Mouse (Mus musculus) heart, postnatal 36 days (tissue): ENCODE measurements at regions not wholly inside any gene's neighbourhood (a gene's known extent, or its start where the extent isn't known, plus 50 kb on each side); places are given as distances from the start of the nearest gene placed in this dataset.

ENCODE experiments used
- DNase-seq, 2 experiments: peaks; one replicate each; pipeline ENCODE4 v3.0.0; 2021 to 2022
- intact Hi-C: fragments of 180-260 bp; cut with DNase I; formaldehyde crosslinking; loops from one replicate; pipeline ENCODE4 v1.15.1; 2025

DNA sequence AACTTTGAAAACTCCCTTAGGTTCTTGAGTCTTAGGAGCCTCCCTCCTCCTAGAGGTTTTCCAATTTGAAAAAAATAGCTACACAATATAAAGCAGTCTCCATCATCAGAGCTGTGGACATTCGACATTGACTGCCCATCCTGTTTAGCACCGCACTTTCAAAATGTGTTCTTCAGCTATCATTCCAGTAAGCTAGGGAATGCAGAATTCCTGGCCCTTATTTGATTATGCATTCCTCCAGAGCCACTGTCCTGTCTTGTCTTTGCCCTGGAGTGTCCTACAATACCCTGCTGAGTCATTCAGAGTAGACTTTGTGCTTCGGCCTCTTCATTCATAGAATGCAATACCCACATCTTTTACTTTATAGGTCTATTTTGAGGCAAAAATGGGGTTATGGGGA is 267.0 kb upstream of the Hnrnpa3 start:
- intact Hi-C loops = no loop called here
- no peak for DNase-seq

DNA sequence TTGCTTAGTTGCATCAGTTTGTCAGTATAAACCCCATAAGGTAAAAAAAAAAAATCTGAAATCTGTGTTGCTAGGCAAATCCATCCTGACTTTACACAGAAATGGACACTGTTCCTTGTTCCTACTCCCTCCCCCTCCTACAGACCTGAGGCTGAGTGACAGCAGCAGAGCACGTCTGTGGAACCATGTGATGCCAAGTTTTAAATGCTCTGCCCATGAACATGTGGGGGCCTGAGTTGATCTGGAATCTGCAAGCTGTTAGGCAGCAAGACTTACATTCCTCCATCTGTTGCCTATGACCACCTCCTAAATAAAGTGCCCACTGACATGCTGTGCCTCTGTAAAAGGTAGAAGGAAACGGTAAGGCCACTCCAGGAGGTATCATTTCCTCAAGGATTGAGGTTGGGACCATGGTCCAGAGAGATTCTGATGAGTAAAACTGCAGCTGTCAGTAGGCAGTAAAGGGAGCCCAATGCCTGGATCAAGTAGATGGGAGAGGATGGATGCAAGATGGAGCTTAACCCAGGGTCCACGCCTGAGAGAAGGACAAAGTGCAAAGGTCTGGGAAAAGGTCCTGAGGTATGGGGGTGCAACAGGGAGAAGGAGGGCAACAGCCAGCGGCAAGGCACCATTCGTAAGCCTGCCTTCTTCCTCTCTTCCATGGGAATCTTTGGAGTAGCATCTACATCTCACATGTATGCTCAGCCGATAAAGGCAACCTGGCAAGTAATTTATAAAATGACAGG is 264.0 kb upstream of the Hnrnpa3 start:
- no peak for DNase-seq
- intact Hi-C loops = no loop called here

DNA sequence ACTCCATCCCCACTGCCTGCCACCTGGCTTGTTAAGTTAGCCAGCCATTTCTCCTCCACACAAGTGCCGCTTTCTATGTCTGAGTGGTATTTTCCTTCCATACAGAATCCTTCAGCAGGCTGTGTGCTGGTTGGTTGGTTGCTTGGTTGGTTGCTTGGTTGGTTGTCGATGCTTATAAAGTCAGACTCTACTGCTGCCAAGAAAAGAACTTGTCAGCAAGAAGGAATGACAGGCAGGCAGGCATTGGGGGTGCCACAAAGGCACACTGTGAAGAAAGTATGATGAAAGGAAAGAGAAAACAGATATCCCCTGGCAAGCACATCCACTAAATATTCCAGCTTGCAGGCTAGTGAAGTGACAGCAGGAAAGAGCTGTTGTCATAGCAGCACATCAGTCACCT is 263.0 kb upstream of the Hnrnpa3 start:
- DNase-seq = no peak
- intact Hi-C loops = no loop called here

DNA sequence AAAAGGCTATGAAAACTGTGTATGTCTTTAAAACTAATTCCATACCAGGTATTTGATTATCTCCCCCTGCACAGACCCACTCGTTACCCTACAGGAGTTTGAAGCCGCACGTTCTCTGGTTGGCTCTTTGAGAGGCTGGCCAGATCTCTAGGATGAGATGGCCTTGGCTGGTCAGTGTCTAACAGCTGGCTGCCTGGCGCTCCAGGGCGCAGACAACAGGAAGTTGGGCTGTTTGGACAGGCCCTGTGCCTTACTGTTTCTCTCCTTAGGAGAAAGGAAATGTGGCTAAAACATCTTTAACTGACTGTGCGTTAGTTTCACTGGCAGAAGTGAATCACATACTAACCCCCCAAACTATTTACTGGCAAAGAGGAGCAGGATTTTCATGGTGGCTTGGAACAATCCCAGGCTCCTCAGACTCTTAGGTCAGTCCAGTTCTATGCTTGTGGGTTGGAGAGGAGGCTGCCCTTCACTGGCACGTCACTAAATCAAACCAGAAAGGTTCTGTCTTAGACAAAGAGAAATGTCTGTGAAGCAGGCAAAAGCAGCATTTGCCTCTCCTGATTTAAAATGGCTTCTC is 258.7 kb upstream of the Hnrnpa3 start:
- intact Hi-C loops = no loop called here
- DNase-seq = peak in 1 of 2 experiments; percentile 29

DNA sequence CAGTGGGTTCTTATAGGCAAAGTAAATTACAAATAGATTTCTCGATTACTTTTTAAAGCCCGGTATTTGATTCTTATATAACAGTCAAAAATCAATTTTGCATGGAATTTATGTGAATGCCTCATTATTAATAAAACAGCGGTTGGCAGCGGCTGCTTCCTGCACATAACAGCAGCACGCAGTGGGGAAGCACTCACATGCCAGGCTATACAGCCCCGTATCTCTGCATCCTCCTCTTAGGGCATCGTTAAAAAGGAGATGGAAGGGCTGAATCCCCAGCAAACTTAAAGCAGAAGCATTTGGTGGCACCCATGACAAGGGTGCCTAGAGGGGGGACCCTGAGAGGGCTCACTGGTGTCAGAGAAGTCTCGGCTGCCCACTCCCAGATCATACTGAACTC is 255.3 kb upstream of the Hnrnpa3 start:
- intact Hi-C loops = no loop called here
- DNase-seq = no peak

DNA sequence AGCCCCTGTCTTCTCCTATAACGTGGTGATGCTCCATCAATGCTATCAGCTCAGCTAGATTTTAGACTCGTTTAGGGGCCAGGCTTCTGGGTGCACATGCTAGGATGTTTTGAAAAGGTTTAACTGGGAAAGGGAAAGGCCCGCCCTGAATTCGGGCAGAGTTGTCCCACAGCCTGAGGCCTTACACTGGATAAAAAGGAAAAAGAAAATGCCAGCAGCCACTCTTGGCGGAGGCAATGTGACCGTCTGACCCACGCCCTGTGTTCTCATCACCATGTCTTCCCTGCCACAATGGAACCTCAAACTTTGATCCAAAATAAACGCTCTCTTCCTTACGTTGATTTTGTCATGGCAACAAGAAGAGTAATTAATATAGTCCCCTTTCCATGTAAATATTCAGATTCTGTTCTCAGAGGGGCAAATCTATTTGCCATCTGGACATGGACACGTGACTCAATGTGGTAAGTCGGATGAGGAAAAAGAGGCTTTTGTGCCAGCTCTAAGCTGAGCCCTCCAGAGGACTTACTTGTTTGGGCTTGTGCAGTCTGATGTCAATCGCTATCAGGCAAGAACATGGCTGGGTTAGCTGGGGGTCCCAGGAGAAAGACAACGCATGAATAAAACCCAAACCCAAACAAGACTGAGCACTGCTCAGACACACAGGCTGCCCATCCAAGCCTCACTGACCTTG is 253.4 kb upstream of the Hnrnpa3 start:
- no peak for DNase-seq
- intact Hi-C loops = no loop called here

DNA sequence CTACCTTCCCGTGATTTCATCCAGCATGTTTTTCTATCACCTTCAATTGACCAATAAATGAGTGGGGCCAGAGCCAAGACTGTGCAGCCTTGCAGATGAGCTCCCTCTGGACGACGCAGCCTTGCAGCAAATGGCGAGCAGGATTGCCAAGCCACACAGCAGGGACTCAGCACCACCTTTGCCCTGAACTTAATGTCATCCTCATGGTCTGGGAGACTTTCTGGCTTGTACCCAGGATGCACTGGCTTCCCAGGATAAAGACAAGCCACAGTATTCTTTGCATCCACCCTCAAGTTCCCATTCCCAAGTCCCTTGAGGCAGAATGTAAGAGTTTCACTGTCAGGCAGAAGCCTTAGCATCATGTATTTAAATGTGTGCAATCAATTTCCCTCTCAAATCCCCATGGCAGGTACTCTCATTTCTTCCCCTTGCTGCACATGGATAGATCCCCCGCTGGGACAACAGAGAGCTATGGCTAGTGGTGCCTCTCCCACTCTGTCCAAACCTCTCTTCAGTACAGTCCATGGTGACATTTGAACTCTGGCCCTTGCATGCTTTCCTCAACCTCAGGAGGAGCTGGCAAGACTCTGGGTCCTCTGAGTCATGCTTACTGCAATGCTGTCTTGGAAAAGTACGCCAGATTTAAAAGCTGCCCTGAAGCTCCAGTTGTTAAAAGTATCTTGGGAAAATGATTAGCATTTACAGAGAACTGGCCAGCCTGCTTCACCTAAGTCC is 252.2 kb upstream of the Hnrnpa3 start:
- intact Hi-C loops = no loop called here
- peak; percentile 24 to 29 for DNase-seq

DNA sequence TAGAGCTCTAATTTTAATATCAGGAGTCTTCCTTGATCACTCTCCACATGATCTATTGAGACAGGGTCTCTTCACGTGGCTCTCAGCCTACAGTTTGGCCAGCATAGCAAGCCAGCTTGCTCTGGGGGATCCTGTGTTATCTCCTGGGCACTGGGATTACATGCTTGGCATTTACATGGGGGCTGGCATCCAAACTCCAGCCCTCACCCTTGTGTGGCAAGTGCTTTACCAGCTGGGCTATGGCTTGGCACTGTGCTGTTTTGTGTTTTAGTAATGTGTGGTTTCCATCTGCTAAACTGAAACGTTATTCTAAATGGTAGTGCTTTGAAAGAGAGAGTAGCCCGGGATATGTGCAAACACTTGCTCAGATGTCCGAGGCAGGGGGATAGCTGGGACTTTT is 251.5 kb upstream of the Hnrnpa3 start:
- intact Hi-C loops = no loop called here
- no peak for DNase-seq

DNA sequence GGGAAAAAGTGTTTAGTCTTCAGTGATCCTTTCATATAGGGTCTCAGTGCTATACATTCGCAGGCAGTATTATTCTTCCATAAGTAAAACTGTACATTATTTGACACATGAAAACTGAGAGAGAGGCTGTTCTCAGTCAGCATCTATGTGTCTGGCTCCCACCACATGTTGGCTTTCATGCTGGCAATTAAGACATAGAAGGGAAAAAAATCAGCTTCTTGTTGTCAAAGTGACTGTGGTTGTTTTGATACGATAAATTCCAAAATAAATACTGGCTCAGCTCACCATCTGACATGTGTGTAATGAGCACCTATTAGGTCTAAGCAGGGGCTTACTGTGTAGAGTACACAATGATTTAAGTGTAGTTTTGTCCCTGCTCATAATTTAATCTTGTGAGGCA is 251.0 kb upstream of the Hnrnpa3 start:
- no peak for DNase-seq
- intact Hi-C loops = no loop called here

DNA sequence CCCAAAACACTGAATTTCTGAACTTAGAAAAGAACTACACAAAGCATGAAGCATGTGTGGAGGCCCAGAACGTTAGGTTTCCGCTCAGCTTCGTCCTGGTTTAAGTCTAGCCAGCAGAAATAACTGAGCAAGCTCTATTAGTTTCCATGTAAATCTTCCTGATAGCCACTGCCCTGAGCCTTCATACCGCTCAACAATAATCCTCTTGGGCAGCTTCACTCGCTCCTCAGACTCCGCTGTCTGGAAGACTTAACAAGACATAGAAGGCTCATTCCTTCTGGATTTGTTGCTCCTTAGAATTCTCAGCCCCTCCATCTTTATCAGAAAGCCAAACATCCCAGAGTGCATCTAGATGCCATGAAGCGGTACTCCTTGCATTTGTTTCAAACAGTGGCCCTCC is 249.3 kb upstream of the Hnrnpa3 start:
- intact Hi-C loops = no loop called here
- DNase-seq = no peak

DNA sequence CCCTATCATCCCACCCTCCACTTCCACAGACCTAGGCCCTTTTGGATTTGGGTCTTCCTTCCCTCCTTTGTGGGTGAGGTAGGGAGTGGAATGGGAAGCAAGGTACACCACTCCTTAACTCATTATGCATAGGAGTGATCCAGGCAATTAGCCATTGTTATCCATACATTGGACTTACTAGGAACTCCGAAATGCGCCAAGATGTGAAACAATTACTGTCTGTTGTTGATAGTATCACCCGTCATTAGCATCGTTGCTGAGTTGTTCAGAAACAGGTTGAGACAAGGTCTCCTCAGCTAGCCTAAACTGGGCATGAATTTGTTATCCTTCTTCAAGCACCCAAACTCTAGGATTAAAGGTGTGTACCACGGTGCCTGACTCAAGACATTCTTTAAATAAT is 246.3 kb upstream of the Hnrnpa3 start:
- intact Hi-C loops = no loop called here
- DNase-seq = no peak

DNA sequence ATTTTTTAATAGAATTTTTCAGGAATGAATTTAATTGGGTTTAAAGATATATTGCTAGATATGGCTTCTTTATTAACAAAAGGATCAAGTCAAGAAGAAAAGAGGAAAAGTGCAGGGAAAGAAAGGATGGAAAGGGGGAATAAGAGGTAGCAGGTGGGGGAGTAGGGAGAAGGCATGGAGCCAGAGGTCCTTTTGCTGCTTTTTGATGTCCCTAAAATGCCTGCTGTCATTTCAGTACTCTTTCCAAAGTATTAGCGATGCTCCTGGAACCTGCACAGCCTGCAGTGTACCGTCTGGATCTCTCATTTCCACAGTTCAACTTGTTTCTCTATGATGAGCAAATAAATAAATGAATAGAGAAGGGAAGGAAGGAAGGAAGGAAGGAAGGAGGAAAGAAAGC is 240.4 kb upstream of the Hnrnpa3 start:
- intact Hi-C loops = no loop called here
- DNase-seq = no peak

DNA sequence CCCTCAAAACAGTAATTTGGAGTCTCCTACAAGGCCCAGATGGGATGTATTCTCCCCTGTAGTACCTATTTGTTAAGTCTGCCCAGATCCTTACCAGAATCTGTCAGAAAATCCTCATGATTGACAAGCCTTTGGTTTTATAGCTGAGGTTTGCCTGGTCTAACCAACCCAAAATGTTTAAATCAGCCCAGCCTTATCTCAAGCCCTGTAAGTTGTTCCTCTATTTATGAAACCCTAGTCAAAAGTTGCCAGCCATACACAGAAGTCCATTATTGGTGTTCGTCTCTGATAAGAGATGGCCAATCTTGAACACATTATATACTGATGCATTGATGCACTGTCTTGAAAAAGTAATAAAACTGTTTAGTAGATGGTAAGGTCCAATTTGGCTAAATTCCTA is 239.9 kb upstream of the Hnrnpa3 start:
- intact Hi-C loops = no loop called here
- DNase-seq = no peak

DNA sequence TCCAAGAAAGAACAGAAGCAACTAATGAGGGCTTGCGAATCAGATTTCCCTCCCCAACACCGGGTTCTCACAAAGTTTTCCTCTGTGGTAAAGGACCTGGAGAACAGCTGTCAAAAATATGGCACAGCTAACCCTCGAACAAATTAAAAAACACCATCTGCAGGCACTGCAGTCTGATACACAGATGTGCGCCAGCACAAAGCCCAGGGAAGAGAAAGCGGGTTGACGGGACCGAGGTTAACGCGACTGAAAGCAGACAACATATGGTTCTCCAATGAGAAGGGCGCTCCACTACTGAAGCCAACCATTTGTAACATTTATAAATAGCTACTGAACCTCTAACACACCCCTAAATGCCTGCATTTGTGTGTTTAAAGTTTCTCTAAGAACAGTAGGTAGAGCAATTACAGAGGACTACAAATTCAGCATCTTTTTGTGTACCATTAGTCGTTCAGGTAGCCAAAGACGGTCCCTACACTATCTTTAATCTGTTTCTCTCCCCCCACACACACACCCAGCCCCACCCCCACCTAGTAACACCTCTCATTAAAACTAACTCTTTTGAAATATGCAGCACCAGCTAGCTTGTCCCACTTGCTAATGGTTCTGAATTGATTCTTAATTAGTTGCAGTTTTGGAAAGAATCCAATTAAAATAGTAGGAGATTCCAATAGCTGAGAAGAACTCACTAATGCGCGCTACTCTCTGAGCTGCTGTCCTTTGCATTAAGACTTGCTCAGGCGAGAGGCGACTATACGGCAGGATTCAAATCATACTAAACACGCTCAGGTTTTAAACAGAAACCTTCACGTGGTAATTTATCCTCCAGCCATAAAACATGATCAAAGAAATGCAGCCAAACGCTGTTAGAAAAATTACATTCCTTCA is 236.0 kb upstream of the Hnrnpa3 start:
- intact Hi-C loops = no loop called here
- DNase-seq = no peak

DNA sequence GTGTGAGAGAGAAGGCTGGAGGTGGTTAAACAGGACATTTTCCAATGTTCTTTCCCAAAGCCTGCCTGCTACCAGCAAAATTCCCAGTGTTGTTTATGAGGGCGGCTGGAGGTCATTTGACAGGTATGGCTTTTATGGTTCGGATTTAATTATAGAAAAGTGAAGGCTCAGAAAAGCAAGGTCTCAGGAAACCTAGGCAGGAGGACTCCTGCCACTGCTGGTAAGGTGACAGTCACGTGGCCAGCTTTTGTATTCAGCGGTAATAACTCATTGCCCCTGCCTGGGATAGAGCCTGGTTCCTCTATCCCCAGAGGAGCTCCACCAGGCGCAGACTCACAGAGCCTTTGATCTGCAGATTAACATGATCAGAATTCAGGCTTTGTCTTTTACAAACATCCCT is 235.2 kb upstream of the Hnrnpa3 start:
- intact Hi-C loops = no loop called here
- DNase-seq = no peak

DNA sequence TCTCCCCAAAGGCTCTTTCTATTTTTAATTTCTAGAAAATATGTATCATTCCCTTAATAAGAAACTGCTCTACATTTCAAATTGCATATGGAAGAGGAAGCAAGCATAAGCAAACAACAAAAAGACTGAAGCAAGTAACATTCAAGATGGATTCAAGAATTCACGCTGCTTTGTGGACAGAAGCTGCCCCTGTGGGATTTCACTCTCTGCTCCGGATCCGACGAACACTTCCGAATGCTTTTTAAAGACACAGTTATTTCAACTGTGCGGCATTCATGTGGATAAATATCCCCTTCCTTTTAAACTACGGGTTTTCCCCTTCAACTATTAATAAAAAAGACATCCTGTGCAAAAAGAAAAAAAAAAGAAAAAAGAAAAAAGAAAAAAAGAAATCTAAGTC is 234.7 kb upstream of the Hnrnpa3 start:
- DNase-seq = no peak
- intact Hi-C loops = no loop called here

DNA sequence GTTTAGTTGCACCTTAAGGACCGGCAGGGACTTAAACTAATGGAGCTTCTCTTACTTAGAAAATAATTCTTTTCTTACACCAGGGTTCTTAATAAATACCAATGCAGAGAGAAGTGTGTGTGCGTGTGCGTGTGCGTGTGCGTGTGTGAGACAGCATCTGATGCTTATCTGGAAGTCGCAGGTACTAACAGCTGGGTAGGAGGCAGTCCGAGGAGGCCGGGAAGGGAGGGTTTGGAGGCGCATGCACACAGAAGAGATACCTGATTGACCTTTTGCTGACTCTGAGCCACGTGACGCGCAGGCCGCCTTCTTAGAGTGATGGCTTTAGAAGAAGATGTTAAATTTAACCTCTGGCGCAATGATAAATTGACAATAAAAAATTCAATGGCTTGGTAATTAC is 234.2 kb upstream of the Hnrnpa3 start:
- DNase-seq = no peak
- intact Hi-C loops = no loop called here

DNA sequence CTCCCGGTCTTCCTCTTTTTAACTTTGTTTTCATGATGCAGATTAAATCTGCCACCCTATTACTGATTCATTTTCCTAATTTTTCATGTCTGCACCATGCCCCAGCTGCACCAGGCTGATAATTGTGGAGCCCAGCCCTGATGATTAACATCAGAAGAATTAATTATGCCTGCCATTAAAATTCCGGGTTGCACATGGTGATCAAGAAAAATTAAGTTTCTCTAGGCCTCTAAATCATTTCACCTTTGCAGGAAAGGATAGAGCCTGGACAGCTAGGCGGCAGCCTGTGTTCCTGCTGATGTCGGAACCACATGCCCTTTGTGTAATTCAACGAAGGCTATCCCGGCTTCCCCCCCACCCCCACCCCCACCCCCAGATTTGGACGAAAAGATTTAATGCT is 233.7 kb upstream of the Hnrnpa3 start:
- intact Hi-C loops = no loop called here
- no peak for DNase-seq

DNA sequence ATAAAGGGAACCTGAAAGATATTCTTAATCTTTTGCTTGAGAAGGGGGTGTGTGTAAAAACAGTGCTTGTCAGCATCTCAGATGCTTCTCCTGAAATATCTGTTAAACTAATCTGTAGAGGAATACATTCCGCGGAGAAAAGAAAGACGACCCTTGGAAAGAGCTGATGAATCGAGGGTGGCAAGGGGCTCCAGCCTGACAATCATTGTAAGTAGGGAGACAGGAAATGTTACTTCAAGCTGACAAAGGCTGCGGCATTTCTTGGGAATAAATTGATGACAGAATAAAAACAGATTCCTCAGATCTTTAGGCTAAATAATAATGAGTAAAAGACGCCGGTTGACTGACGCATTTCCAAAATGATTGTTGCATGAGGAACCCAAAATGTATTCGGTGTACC is 233.3 kb upstream of the Hnrnpa3 start:
- no peak for DNase-seq
- intact Hi-C loops = no loop called here

DNA sequence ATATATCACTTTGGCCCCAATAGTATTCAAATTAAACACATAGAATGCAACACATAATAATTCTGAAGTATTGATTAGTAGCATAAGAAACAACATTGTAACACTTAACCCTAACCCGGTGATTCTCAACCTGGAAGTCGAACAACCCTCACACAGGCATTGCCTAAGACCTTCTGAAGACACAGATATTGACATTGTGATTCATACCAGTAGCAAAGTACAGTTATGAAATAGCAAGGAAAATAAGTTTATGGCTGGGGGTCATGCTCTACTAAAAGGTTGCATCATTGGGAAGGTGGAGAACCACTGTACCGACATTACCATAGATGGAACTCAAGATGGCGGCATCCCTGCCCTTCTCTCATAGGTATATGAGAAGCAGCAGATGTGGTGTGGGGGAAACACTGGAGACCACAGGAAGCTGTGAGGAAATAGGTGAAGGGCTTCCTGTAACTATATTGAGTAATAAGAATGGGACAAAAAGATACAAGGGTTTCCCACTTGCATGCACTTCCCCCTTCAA is 231.1 kb upstream of the Hnrnpa3 start:
- DNase-seq = no peak
- intact Hi-C loops = no loop called here
